Mouse (Mus musculus) left cerebral cortex, postnatal 4 days (tissue): ENCODE measurements around the gene Prkar2a. TPM values are rescaled to one million over a fixed set of nuclear protein-coding genes. Genes with fewer than 3 reads are reported as not detected.

ENCODE experiments used
- DNase-seq: peaks from one replicate; pipeline ENCODE4 v3.0.0-alpha.2; 2022
- intact Hi-C: fragments of 180-260 bp; cut with DNase I; formaldehyde crosslinking; loops from one replicate; pipeline ENCODE4 v1.15.1; 2025
- microRNA-seq: library from miRNA; unstranded; fragments of <30 nt; microRNA quantifications from one replicate; pipeline ENCODE4 v1.2.0, GENCODE M21; 2022
- total RNA-seq, 2 experiments: library from RNA; stranded (reverse); gene quantifications; 2 replicates each; pipeline ENCODE4 v1.2.3; 2021

Prkar2a gene
- total RNA-seq, 2 experiments from 2014 or later = 78.5 to 78.7 TPM

- intact Hi-C loops = no loop called here
- DNase-seq = no peak
Observed at GRCm38 (mm10) chr9:108792730-108793129, 103.6 kb downstream of the Prkar2a start.

- intact Hi-C loops = no loop called here
- no peak for DNase-seq
Observed at GRCm38 (mm10) chr9:108795281-108795680, 106.2 kb downstream of the Prkar2a start.

GRCm38 (mm10) chr9:108795762-108796161, 106.6 kb downstream of the Prkar2a start:
- DNase-seq = no peak
- intact Hi-C loops = no loop called here

GRCm38 (mm10) chr9:108796351-108796981, 107.4 kb downstream of the Prkar2a start:
- no peak for DNase-seq
- intact Hi-C loops = no loop called here

- no peak for DNase-seq
- intact Hi-C loops = no loop called here
Observed at GRCm38 (mm10) chr9:108797477-108797876, 108.4 kb downstream of the Prkar2a start.

- DNase-seq = no peak
- intact Hi-C loops = no loop called here
Observed at GRCm38 (mm10) chr9:108798508-108799075, 109.5 kb downstream of the Prkar2a start.

- intact Hi-C loops = no loop called here
- no peak for DNase-seq
Observed at GRCm38 (mm10) chr9:108799564-108799963, 110.5 kb downstream of the Prkar2a start.

Small RNAs within 50 kb of the gene (microRNA-seq; reads per million reads assigned to microRNA genes)
- not detected for gene Gm26298

Other genes starting within 250 kb of the Prkar2a start
- 10 to 100 TPM; 44.3 to 45.7 TPM for gene Ccdc71, start 228.8 kb upstream of the Prkar2a start, total RNA-seq
- gene Klhdc8b, start 227.7 kb upstream of the Prkar2a start, total RNA-seq = 10 to 100 TPM; 32.7 to 37.9 TPM
- gene Lamb2, start 209.6 kb upstream of the Prkar2a start, total RNA-seq = 10 to 100 TPM; 29.2 to 29.9 TPM
- 100 to 1,000 TPM; 111 to 124 TPM for gene Usp19, start 198.7 kb upstream of the Prkar2a start, total RNA-seq
- 100 to 1,000 TPM in 1 of 2 experiments, 10 to 100 TPM in 1; 98.2 to 112 TPM for gene Qars, start 181.6 kb upstream of the Prkar2a start, total RNA-seq
- gene Qrich1, start 172.5 kb upstream of the Prkar2a start, total RNA-seq = 100 to 1,000 TPM; 145 to 149 TPM
- gene Impdh2, start 129.0 kb upstream of the Prkar2a start, total RNA-seq = 10 to 100 TPM; 85.7 to 86.1 TPM
- 10 to 100 TPM; 43.0 to 54.5 TPM for gene Ndufaf3, start 121.9 kb upstream of the Prkar2a start, total RNA-seq
- 10 to 100 TPM; 78.2 to 86.6 TPM for gene Dalrd3, start 119.4 kb upstream of the Prkar2a start, total RNA-seq
- gene Wdr6, start 110.6 kb upstream of the Prkar2a start, total RNA-seq = 100 to 1,000 TPM; 233 to 289 TPM
- 10 to 100 TPM; 26.2 to 34.5 TPM for gene P4htm, start 91.6 kb upstream of the Prkar2a start, total RNA-seq
- 10 to 100 TPM; 58.3 to 59.6 TPM for gene Arih2, start 39.9 kb upstream of the Prkar2a start, total RNA-seq
- gene Slc25a20, start 27.2 kb upstream of the Prkar2a start, total RNA-seq = 10 to 100 TPM; 17.9 to 18.9 TPM
- gene Ip6k2, start 94.5 kb downstream of the Prkar2a start, total RNA-seq = 100 to 1,000 TPM; 188 to 206 TPM
- gene Nckipsd, start 119.1 kb downstream of the Prkar2a start, total RNA-seq = 10 to 100 TPM; 28.9 to 35.9 TPM
- gene Celsr3, start 137.0 kb downstream of the Prkar2a start, total RNA-seq = 100 to 1,000 TPM; 103 to 112 TPM
- gene Slc26a6, start 164.0 kb downstream of the Prkar2a start, total RNA-seq = 10 to 100 TPM; 22.8 to 27.4 TPM
- under 1 TPM in 1 of 2 experiments, not detected in 1; 0.38 TPM for gene Tmem89, start 225.3 kb downstream of the Prkar2a start, total RNA-seq
- 100 to 1,000 TPM; 292 to 300 TPM for gene Uqcrc1, start 247.3 kb downstream of the Prkar2a start, total RNA-seq